Mouse (Mus musculus) neutrophil, adult 5-6 weeks (primary cell): ENCODE measurements around the gene Olfr933. TPM values are rescaled to one million over a fixed set of nuclear protein-coding genes. Genes with fewer than 3 reads are reported as not detected.

Experiments
- ATAC-seq: fragments of 151-379, 151-347 bp; 2 replicates; pipeline ENCODE4 v1.8.0; 2017; ENCODE audit warnings: mild to moderate bottlenecking, moderate TSS enrichment; ENCODE audit not compliant: insufficient number of reproducible peaks, poor library complexity, low FRiP score, severe bottlenecking; ENCODE audit errors: extremely low read depth
- total RNA-seq: library from RNA; stranded (forward); fragments of 200-1000 nt; gene quantifications from 2 replicates; pipeline ENCODE4 v1.2.3, GENCODE M21; 2017

The Olfr933 gene
- not detected in 2 replicates for total RNA-seq

- ATAC-seq, result no peak
These were observed at the start of gene Olfr933 for GRCm38 (mm10) chr9:38972013-38972412. Olfr933 (plus strand) TSS chr9:38972313.

GRCm38 (mm10) chr9:38929509-38929908, 42.6 kb upstream of the Olfr933 start, which contains the start of gene Olfr930:
Olfr930 (plus strand) TSS chr9:38929809.
- ATAC-seq, result no peak

- no peak for ATAC-seq
These were observed 18.6 kb upstream of the Olfr933 start for GRCm38 (mm10) chr9:38953401-38954123.

- no peak for ATAC-seq
These were observed 18.0 kb upstream of the Olfr933 start for GRCm38 (mm10) chr9:38954124-38954416.

GRCm38 (mm10) chr9:38988215-38988614, 16.1 kb downstream of the Olfr933 start, which contains the start of gene Olfr934:
Olfr934 (minus strand) TSS chr9:38988315.
- ATAC-seq, result no peak

GRCm38 (mm10) chr9:38999583-38999982, 27.5 kb downstream of the Olfr933 start, which contains the start of gene Olfr935:
Olfr935 (minus strand) TSS chr9:38999683.
- no peak for ATAC-seq

GRCm38 (mm10) chr9:39023277-39023676, 51.2 kb downstream of the Olfr933 start, which contains the start of gene Olfr146:
Olfr146 (minus strand) TSS chr9:39023377.
- ATAC-seq, result no peak

Other genes starting within 250 kb of the Olfr933 start
- 0.12 TPM in 2 replicates for gene Olfr920, start 220.0 kb upstream of the Olfr933 start, total RNA-seq
- gene Olfr921, start 199.2 kb upstream of the Olfr933 start, total RNA-seq, result not detected in 2 replicates
- not detected in 2 replicates for gene Olfr922, start 157.7 kb upstream of the Olfr933 start, total RNA-seq
- not detected in 2 replicates for gene Olfr923, start 145.8 kb upstream of the Olfr933 start, total RNA-seq
- gene Olfr924, start 127.9 kb upstream of the Olfr933 start, total RNA-seq, result not detected in 2 replicates
- gene Olfr26, start 117.3 kb upstream of the Olfr933 start, total RNA-seq, result not detected in 2 replicates
- not detected in 2 replicates for gene Olfr926, start 95.2 kb upstream of the Olfr933 start, total RNA-seq
- not detected in 2 replicates for gene Olfr930, start 42.5 kb upstream of the Olfr933 start, total RNA-seq
- not detected in 2 replicates for gene Olfr934, start 16.0 kb downstream of the Olfr933 start, total RNA-seq
- not detected in 2 replicates for gene Olfr935, start 27.4 kb downstream of the Olfr933 start, total RNA-seq
- gene Olfr146, start 51.1 kb downstream of the Olfr933 start, total RNA-seq, result 0.35 TPM in 1 of 2 replicates, not detected in the other
- not detected in 2 replicates for gene Olfr937, start 92.6 kb downstream of the Olfr933 start, total RNA-seq
- not detected in 2 replicates for gene Olfr938, start 106.6 kb downstream of the Olfr933 start, total RNA-seq
- 0.74 TPM in 1 of 2 replicates, not detected in the other for gene Olfr27, start 155.8 kb downstream of the Olfr933 start, total RNA-seq
- gene Olfr943, start 194.0 kb downstream of the Olfr933 start, total RNA-seq, result 0.12 TPM in 1 of 2 replicates, not detected in the other
- gene Olfr944, start 229.6 kb downstream of the Olfr933 start, total RNA-seq, result not detected in 2 replicates